In genomic region chr7:29282074-29282554, GRCm38 (mm10) we compare ENCODE assay signal across 7 mouse cellular contexts. TPM values are rescaled to one million over a fixed set of nuclear protein-coding genes. Genes with fewer than 3 reads are reported as not detected.
A peak's percentile ranks its signal among the peaks of the same experiment; 100 is the strongest.
DNase-seq lines count a peak whose midpoint lies in the region; ATAC-seq and TF ChIP-seq lines count a peak whose summit lies in the region.

No protein-coding gene starts in this region.

- peak overlapping the region; percentile 0 for H3K4me3 ChIP-seq in lung, adult 2 months (replicated peaks; ENCODE audit: extremely low read depth, low read depth, low read length)
- H3K4me3 ChIP-seq in limb, embryonic 12.5 days (replicated peaks) = peak overlapping the region; percentile 58

- no peak for TF ChIP-seq POLR2A in lung, adult 2 months (IDR thresholded peaks at IDR 0.05; ENCODE audit: borderline replicate concordance, extremely low read depth, low read depth, low read length)

- H3K4me2 ChIP-seq in limb, embryonic 12.5 days = peak overlapping the region; percentile 98

- no peaks in the 10 kb centered on the region for H3K36me3 ChIP-seq in limb, embryonic 12.5 days

- H3K27ac ChIP-seq in limb, embryonic 12.5 days = 0 out of 2 replicates have a peak overlapping the region, but pooled peaks have one; percentile 35

- H3K4me1 ChIP-seq in lung, adult 2 months (ENCODE audit: control insufficient read depth, insufficient read depth, low read length) = peaks cover 3% of the 10 kb centered on the region; the same call in 1 of the 2 replicates
- H3K4me1 ChIP-seq in limb, embryonic 12.5 days (replicated peaks) = peaks cover 20% of the 10 kb centered on the region

- no peak for DNase-seq in lung, adult 2 months
- no peak for DNase-seq in lung, postnatal 14 days
- peak; percentile 56 for DNase-seq in retina, postnatal 1 day
- DNase-seq in right cerebral cortex, postnatal 14 days = no peak
- no peak for DNase-seq in urinary bladder, postnatal 36 days (ENCODE audit: low spot score in 2 of 2)

- H3K9ac ChIP-seq in limb, embryonic 12.5 days (replicated peaks) = peak overlapping the region; percentile 62

- peaks cover 42% of the 10 kb centered on the region for H3K27me3 ChIP-seq in limb, embryonic 12.5 days

- H3K9me3 ChIP-seq in limb, embryonic 12.5 days = no peaks in the 10 kb centered on the region

- TF ChIP-seq CTCF in lung, adult 2 months (IDR thresholded peaks at IDR 0.05; ENCODE audit: insufficient read depth, low read length) = no peak

- WGBS in lung, adult 2 months = 9% methylated on average over 21 of the region's 21 CpGs
- 7% methylated on average over 21 of the region's 21 CpGs for WGBS in limb, embryonic 12.5 days

- 0 out of 2 replicates have a peak, but pooled peaks have one; percentile 25 for ATAC-seq in erythroid progenitor cell, adult 5-6 weeks (replicated peaks; ENCODE audit: low FRiP score, poor library complexity, severe bottlenecking)
- ATAC-seq in limb, embryonic 12.5 days (ENCODE audit: insufficient number of reproducible peaks, insufficient read depth, low FRiP score, low TSS enrichment, low read depth) = 0 out of 2 replicates have a peak, but pooled peaks have one; percentile 4

RNA-seq across cellular contexts. Expression of gene Spint2, which starts 0.4 kb away (rescaled TPM):
- 317 and 391 TPM in 2 replicates for polyA plus RNA-seq in lung, adult 2 months (2012; rRNA removed)
- total RNA-seq in erythroid progenitor cell, adult 5-6 weeks (2015; ENCODE audit: low replicate concordance) = 4.2 and 7.9 TPM in 2 replicates
- total RNA-seq in erythroid progenitor cell, adult 5-6 weeks (2017; ENCODE audit: low replicate concordance) = 3.0 TPM in 1 of 2 replicates, not detected in the other
- polyA plus RNA-seq in limb, embryonic 12.5 days (2016; fragmentation: Nextera tagmentation; extraction: Ambion mirVana) = 106 and 107 TPM in 2 replicates

RNA-seq across cellular contexts. Expression of gene Ppp1r14a, which starts 7.0 kb away (rescaled TPM):
- 242 and 329 TPM in 2 replicates for polyA plus RNA-seq in lung, adult 2 months (2012; rRNA removed)
- total RNA-seq in erythroid progenitor cell, adult 5-6 weeks (2015; ENCODE audit: low replicate concordance) = not detected in 2 replicates
- not detected in 2 replicates for total RNA-seq in erythroid progenitor cell, adult 5-6 weeks (2017; ENCODE audit: low replicate concordance)
- polyA plus RNA-seq in limb, embryonic 12.5 days (2016; fragmentation: Nextera tagmentation; extraction: Ambion mirVana) = 7.6 and 8.0 TPM in 2 replicates

RNA-seq across cellular contexts. Expression of gene Dpf1, which starts 21.6 kb away (rescaled TPM):
- polyA plus RNA-seq in lung, adult 2 months (2012; rRNA removed) = 1.7 and 4.0 TPM in 2 replicates
- not detected in 2 replicates for total RNA-seq in erythroid progenitor cell, adult 5-6 weeks (2015; ENCODE audit: low replicate concordance)
- not detected in 2 replicates for total RNA-seq in erythroid progenitor cell, adult 5-6 weeks (2017; ENCODE audit: low replicate concordance)
- polyA plus RNA-seq in limb, embryonic 12.5 days (2016; fragmentation: Nextera tagmentation; extraction: Ambion mirVana) = 22.4 and 23.7 TPM in 2 replicates

RNA-seq across cellular contexts. Expression of gene 2200002D01Rik, which starts 33.8 kb away (rescaled TPM):
- polyA plus RNA-seq in lung, adult 2 months (2012; rRNA removed) = 7.9 and 12.6 TPM in 2 replicates
- total RNA-seq in erythroid progenitor cell, adult 5-6 weeks (2015; ENCODE audit: low replicate concordance) = not detected in 2 replicates
- not detected in 2 replicates for total RNA-seq in erythroid progenitor cell, adult 5-6 weeks (2017; ENCODE audit: low replicate concordance)
- 2.5 and 2.7 TPM in 2 replicates for polyA plus RNA-seq in limb, embryonic 12.5 days (2016; fragmentation: Nextera tagmentation; extraction: Ambion mirVana)

RNA-seq across cellular contexts. Expression of gene Yif1b, which starts 44.0 kb away (rescaled TPM):
- 182 and 190 TPM in 2 replicates for polyA plus RNA-seq in lung, adult 2 months (2012; rRNA removed)
- total RNA-seq in erythroid progenitor cell, adult 5-6 weeks (2015; ENCODE audit: low replicate concordance) = 8.0 and 14.8 TPM in 2 replicates
- 5.6 and 6.9 TPM in 2 replicates for total RNA-seq in erythroid progenitor cell, adult 5-6 weeks (2017; ENCODE audit: low replicate concordance)
- 104 and 105 TPM in 2 replicates for polyA plus RNA-seq in limb, embryonic 12.5 days (2016; fragmentation: Nextera tagmentation; extraction: Ambion mirVana)

Comparison
In these comparisons a context has a peak if more than half of its experiments do, and no peak if none do; other contexts are left out.
1. RNA of gene Ppp1r14a, which starts 7.0 kb away (polyA plus RNA-seq): 242 to 329 TPM in lung, adult 2 months; 7.6 to 8.0 TPM in limb, embryonic 12.5 days; every median in the first group is over 10 times any median in the second.